Mouse (Mus musculus) heart, embryonic 14.5 days (tissue): ENCODE data around the gene Adamts9. TPM values are rescaled to one million over a fixed set of nuclear protein-coding genes. Genes with fewer than 3 reads are reported as not detected.
A peak's percentile ranks its signal among the peaks of the same experiment; 100 is the strongest.

Experiments
- ATAC-seq: fragments of 200-750 bp; cut with Nextera tagmentation; 2 replicates; pipeline ENCODE4 v1.8.0; 2017; ENCODE audit warnings: low read depth, moderate TSS enrichment; ENCODE audit not compliant: insufficient number of reproducible peaks, insufficient read depth, low FRiP score
- H3K27ac ChIP-seq, 2 experiments: fragments of 200-500 bp in 1 of 2; fragments of 300-500 bp in 1 of 2; sonication (generic) in 1 of 2; replicated peaks in 1 of 2; 2 replicates each; pipeline ENCODE4 v1.5.1; 2012 to 2014; ENCODE audit warnings: low read depth in 2 of 2, low read length in 2 of 2, control low read depth in 1 of 2, mild to moderate bottlenecking in 1 of 2, mixed read lengths in 1 of 2; ENCODE audit not compliant: control insufficient read depth in 1 of 2, insufficient read depth in 1 of 2
- H3K27me3 ChIP-seq: fragments of 300-500 bp; sonication (generic); 2 replicates; pipeline ENCODE4 v1.6.1; 2014; ENCODE audit warnings: mild to moderate bottlenecking, low read length, control low read depth; ENCODE audit not compliant: control insufficient read depth, insufficient read depth
- H3K36me3 ChIP-seq: fragments of 300-500 bp; sonication (generic); 2 replicates; pipeline ENCODE4 v1.6.1; 2014; ENCODE audit warnings: mild to moderate bottlenecking, control low read depth, low read length, mixed read lengths; ENCODE audit not compliant: control insufficient read depth, insufficient read depth
- H3K4me1 ChIP-seq, 2 experiments: fragments of 200-500 bp in 1 of 2; fragments of 300-500 bp in 1 of 2; sonication (generic) in 1 of 2; 2 replicates each; pipeline ENCODE4 v1.6.1; 2012 to 2014; ENCODE audit warnings: low read length in 2 of 2, control low read depth in 1 of 2, mixed read lengths in 1 of 2; ENCODE audit not compliant: control insufficient read depth in 2 of 2, insufficient read depth in 2 of 2
- H3K4me2 ChIP-seq: fragments of 300-500 bp; sonication (generic); 2 replicates; pipeline ENCODE4 v1.6.1; 2014; ENCODE audit warnings: mild to moderate bottlenecking, low read length
- H3K4me3 ChIP-seq, 2 experiments: fragments of 200-500 bp in 1 of 2; fragments of 300-500 bp in 1 of 2; sonication (generic) in 1 of 2; 2 replicates each; pipeline ENCODE4 v1.5.1; 2012 to 2014; ENCODE audit warnings: low read length in 2 of 2, mild to moderate bottlenecking in 2 of 2, control low read depth in 1 of 2, low read depth in 1 of 2, moderate library complexity in 1 of 2; ENCODE audit not compliant: control insufficient read depth in 1 of 2, insufficient read depth in 1 of 2
- H3K9ac ChIP-seq: fragments of 300-500 bp; sonication (generic); 2 replicates; pipeline ENCODE4 v1.6.1; 2014; ENCODE audit warnings: mild to moderate bottlenecking, low read length
- H3K9me3 ChIP-seq: fragments of 300-500 bp; sonication (generic); 2 replicates; pipeline ENCODE4 v1.6.1; 2016; ENCODE audit warnings: low read length, control low read depth; ENCODE audit not compliant: control insufficient read depth
- WGBS: fragments of 180-500 bp; shearing (Covaris S2); extraction: QIAGEN DNeasy Blood & Tissue Kit; methylation state at CpG from one replicate; pipeline ENCODE4 v1.1.7; 2014; 5-methylcytosine and 5-hydroxymethylcytosine counted together
- polyA plus RNA-seq: library from polyadenylated mRNA; unstranded; fragments of >200 nt; fragmentation: Nextera tagmentation; extraction: Ambion mirVana; gene quantifications from 2 replicates; pipeline ENCODE4 v1.2.1, GENCODE M21; 2014

Adamts9 gene
- polyA plus RNA-seq, 1 experiment from 2014 or later = 6.2 TPM

DNA sequence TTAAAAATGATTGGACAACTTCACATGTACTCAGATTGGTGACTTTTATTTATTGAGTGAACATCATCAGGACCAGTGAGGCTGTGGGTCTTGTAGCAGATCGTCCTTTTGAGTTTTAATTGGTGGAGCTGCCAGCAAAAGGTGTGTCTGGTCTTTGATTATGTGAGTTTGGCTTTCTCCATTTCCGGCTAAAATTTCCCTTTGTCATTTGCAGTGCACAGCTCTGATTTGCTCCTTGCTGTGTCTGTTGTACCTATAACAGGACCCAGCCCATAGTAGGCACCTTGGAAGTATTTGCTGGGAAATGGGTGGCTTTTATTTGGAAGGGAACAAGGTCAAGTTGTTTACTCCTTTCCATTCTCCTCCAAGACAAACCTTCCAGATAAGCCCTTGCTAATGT, 99.8 kb downstream of the Adamts9 start:
- Histone ChIP-seq H3K27me3 (no peaks in the 10 kb centered on the region), H3K4me1 (peaks cover 7 to 12% of the 10 kb centered on the region in 2 experiments; a peak in 3 of 4 replicates), H3K4me2 (no peak overlapping the region), H3K9ac (no peak overlapping the region), H3K4me3 (no peak overlapping the region), H3K9me3 (no peaks in the 10 kb centered on the region), H3K36me3 (peaks cover 11% of the 10 kb centered on the region), H3K27ac (no peak overlapping the region)
- 81% methylated on average over 2 of the region's 2 CpGs for WGBS
- no peak for ATAC-seq

DNA sequence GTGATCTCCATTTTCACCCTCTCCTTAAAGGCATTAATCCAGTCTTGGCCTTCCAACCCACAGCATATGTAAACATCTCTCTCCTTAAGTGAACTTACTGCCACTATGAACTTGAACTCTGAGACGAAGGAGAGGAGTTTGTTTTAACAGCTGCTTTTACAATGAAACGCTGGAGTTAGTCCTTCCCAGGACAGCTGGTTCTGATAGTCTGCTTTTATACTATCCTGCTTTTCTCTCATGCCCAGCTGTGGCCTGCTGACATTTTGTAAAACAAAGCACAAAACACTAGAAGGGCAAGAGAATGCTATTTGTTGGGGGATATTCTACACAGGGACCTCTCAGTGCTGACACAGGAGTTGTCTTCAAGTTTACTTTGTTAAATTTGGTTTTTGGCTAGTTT, 101.3 kb downstream of the Adamts9 start:
- Histone ChIP-seq H3K9me3 (no peaks in the 10 kb centered on the region), H3K27me3 (no peaks in the 10 kb centered on the region), H3K27ac (no peak overlapping the region), H3K4me1 (peaks cover 7 to 15% of the 10 kb centered on the region in 2 experiments; a peak in 3 of 4 replicates), H3K9ac (no peak overlapping the region), H3K4me3 (no peak overlapping the region), H3K36me3 (0 out of 2 replicates have a peak, but pooled peaks cover 3% of the 10 kb centered on the region), H3K4me2 (no peak overlapping the region)
- no peak for ATAC-seq
- 41% methylated on average over 2 of the region's 2 CpGs for WGBS

DNA sequence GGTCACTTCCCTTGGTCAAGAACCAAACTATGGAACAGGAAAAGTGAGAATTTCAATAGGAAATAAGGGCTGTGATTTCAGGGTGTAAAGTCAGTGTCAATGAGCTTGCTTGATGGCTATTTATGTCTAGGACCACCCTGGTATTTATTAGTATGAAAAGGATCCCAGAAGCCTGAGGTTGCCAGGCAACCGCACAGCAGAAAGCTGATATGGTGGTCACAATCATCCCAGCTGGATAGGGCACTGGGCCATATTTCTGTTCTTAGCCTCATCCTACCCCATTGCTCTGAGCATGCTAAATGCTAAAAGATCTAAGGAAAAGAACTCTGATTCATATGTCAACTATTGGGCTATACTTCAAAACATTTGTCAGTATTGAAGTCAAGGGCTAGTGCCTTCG, 112.2 kb downstream of the Adamts9 start:
- Histone ChIP-seq H3K9ac (no peak overlapping the region), H3K4me1 (peaks cover 7 to 29% of the 10 kb centered on the region in 2 experiments), H3K27ac (no peak overlapping the region), H3K27me3 (no peaks in the 10 kb centered on the region), H3K4me2 (no peak overlapping the region), H3K36me3 (peaks cover 5% of the 10 kb centered on the region; the same call in 1 of the 2 replicates), H3K4me3 (no peak overlapping the region), H3K9me3 (no peaks in the 10 kb centered on the region)
- 87% methylated on average over 2 of the region's 2 CpGs for WGBS
- no peak for ATAC-seq

DNA sequence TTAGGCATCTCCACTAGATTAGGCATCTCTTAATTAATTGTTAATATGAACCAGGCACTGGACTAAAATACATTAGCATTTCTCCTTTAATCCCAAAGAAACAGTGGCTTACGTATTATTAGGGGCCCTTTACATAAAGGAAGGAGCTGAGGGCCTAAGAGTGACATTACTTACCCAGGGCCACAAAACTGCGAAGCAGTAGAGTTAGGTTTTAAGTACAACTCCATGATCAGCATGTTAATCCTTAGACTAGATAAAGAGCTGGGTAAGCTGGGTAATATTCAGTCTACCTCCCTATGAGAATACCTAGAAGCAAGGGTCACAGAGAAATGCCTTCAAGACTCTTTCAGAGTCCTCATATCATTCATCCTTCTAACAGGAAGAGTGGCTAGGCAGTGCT, 114.1 kb downstream of the Adamts9 start:
- H3K36me3 ChIP-seq = peaks cover 5% of the 10 kb centered on the region; the same call in 1 of the 2 replicates
- no peak overlapping the region for H3K27ac ChIP-seq
- H3K4me1 ChIP-seq = peaks cover 7 to 20% of the 10 kb centered on the region in 2 experiments
- no peak overlapping the region for H3K4me2 ChIP-seq
- no peaks in the 10 kb centered on the region for H3K27me3 ChIP-seq
- WGBS = 93% methylated on average over 2 of the region's 2 CpGs
- H3K9ac ChIP-seq = no peak overlapping the region
- no peaks in the 10 kb centered on the region for H3K9me3 ChIP-seq
- H3K4me3 ChIP-seq = no peak overlapping the region
- no peak for ATAC-seq

DNA sequence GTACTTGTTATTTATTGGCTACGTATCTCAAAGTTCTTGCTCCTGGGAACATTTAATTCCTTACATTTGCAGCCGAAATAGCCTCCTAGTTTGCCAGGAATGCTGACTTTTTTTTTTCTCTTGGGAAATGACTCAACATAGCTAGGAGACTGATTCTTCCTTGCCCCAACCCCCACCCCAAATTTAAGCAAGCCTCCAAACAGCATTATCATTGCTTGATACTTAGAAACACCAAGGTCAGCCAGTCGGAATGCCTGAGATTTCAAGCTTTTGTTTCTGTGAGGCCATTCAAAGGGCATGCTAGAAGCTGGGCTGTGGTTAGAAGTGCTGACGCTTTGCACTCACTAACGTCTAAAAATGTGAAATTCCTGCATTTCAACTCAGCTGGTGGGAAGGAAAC, 115.9 kb downstream of the Adamts9 start:
- Histone ChIP-seq H3K27ac (peak overlapping the region; percentile 4 to 7; a peak in 2 of 4 replicates), H3K4me1 (peaks cover 7 to 20% of the 10 kb centered on the region in 2 experiments), H3K4me2 (peak overlapping the region; percentile 34), H3K4me3 (no peak overlapping the region; a peak in 1 of 4 replicates), H3K36me3 (peaks cover 5% of the 10 kb centered on the region; the same call in 1 of the 2 replicates), H3K27me3 (no peaks in the 10 kb centered on the region), H3K9ac (no peak overlapping the region), H3K9me3 (no peaks in the 10 kb centered on the region)
- ATAC-seq = no peak
- WGBS = 26% methylated on average over 5 of the region's 5 CpGs

DNA sequence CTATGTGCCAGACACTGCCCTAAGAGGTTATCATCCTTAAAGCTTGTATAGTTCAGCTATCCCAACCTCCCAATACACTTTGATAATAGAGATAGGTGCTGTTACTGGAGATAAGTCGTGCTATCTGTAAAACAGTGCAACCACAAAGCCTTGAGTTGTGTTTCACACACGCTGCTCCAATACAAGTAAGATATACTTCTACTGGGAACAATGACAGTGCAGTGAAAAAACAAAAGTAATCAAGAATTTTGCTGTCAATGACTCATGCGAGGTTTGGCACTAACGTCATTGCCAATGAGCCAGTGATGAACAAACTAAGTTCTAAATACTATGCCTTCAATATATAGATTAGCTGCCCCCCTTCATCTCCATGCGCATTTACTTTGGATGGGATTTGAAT, 116.7 kb downstream of the Adamts9 start:
- H3K9me3 ChIP-seq = no peaks in the 10 kb centered on the region
- H3K36me3 ChIP-seq = peaks cover 7% of the 10 kb centered on the region; the same call in 1 of the 2 replicates
- ATAC-seq = no peak
- H3K4me1 ChIP-seq = peaks cover 7 to 18% of the 10 kb centered on the region in 2 experiments
- WGBS = 72% methylated on average over 5 of the region's 5 CpGs
- no peak overlapping the region for H3K4me2 ChIP-seq
- H3K9ac ChIP-seq = no peak overlapping the region
- H3K27ac ChIP-seq = no peak overlapping the region
- no peaks in the 10 kb centered on the region for H3K27me3 ChIP-seq
- H3K4me3 ChIP-seq = no peak overlapping the region

DNA sequence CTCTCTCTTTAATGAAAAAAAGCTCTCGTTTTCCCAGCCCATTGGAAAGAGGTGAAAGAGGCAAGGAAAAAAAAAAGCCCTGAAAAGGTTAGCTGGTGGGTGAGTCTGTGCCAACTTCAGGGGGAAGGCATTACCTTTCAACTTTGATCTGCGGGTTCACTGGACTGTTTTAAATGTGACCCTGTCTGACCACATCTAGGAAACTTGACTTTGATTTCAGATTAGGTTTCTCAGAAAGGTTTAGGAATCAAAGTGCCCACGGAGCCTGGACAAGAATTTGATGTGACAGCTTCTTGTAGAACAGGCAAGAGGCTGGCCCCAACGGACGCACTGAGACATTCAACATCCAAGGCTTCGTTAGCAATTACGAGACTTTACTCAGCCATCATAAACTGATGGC, 119.3 kb downstream of the Adamts9 start:
- H3K4me1 ChIP-seq = peaks cover 7 to 12% of the 10 kb centered on the region in 2 experiments; a peak in 3 of 4 replicates
- no peak overlapping the region for H3K27ac ChIP-seq
- 85% methylated on average over 7 of the region's 7 CpGs for WGBS
- no peak overlapping the region for H3K4me2 ChIP-seq
- peaks cover 7% of the 10 kb centered on the region; the same call in 1 of the 2 replicates for H3K36me3 ChIP-seq
- H3K27me3 ChIP-seq = no peaks in the 10 kb centered on the region
- H3K4me3 ChIP-seq = no peak overlapping the region
- H3K9me3 ChIP-seq = no peaks in the 10 kb centered on the region
- no peak for ATAC-seq
- H3K9ac ChIP-seq = no peak overlapping the region

DNA sequence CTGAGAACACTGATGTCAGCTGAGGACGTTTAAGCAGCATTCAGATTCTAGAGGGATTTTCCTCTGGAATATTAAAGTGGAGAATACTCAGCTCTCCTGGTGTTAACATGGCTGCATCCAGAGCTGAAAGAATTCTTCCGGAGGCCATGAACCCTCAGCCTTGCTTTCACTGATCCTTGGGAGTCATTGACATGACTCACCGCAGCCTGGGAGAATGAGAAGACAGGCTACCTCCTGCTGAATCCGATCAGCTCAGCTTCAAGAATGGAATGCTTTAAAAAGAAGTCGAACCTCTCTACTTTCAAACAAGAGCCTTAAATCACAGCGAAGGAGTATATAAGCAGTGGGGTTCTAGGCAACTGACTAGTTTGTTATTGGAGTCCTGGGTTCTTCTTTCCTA, 121.3 kb downstream of the Adamts9 start:
- Histone ChIP-seq H3K4me2 (no peak overlapping the region), H3K36me3 (peaks cover 7% of the 10 kb centered on the region; the same call in 1 of the 2 replicates), H3K27me3 (no peaks in the 10 kb centered on the region), H3K9ac (no peak overlapping the region), H3K9me3 (no peaks in the 10 kb centered on the region), H3K27ac (no peak overlapping the region), H3K4me3 (no peak overlapping the region), H3K4me1 (peaks cover 0 to 1% of the 10 kb centered on the region in 2 experiments; a peak in 1 of 4 replicates)
- no peak for ATAC-seq
- WGBS = 62% methylated on average over 6 of the region's 6 CpGs
